Mouse (Mus musculus) layer of hippocampus, adult 2 months (tissue): ENCODE measurements at regions not wholly inside any gene's neighbourhood (a gene's known extent, or its start where the extent isn't known, plus 50 kb on each side); places are given as distances from the start of the nearest gene placed in this dataset.

Source experiments
- DNase-seq, 2 experiments: peaks; one replicate each; pipeline ENCODE4 v3.0.0; 2022; ENCODE audit warnings: low spot score in 2 of 2
- H3K27ac ChIP-seq: fragments of 200-600 bp; 2 replicates; pipeline ENCODE4 v1.8.1; 2022
- H3K4me3 ChIP-seq: fragments of 200-600 bp; 2 replicates; pipeline ENCODE4 v1.8.1; 2022; ENCODE audit warnings: mild to moderate bottlenecking
- CTCF ChIP-seq: fragments of 200-600 bp; conservative IDR thresholded peaks from 2 replicates; pipeline ENCODE4 v1.8.1; 2022; ENCODE audit warnings: antibody characterized with exemption, mild to moderate bottlenecking, moderate library complexity

- no peak for DNase-seq
- Histone ChIP-seq H3K4me3 (no peak overlapping the region), H3K27ac (no peak overlapping the region)
- no peak for TF ChIP-seq CTCF
Measured at GRCm38 (mm10) chr5:120288036-120288684, 143.3 kb upstream of the Lhx5 start.

DNA sequence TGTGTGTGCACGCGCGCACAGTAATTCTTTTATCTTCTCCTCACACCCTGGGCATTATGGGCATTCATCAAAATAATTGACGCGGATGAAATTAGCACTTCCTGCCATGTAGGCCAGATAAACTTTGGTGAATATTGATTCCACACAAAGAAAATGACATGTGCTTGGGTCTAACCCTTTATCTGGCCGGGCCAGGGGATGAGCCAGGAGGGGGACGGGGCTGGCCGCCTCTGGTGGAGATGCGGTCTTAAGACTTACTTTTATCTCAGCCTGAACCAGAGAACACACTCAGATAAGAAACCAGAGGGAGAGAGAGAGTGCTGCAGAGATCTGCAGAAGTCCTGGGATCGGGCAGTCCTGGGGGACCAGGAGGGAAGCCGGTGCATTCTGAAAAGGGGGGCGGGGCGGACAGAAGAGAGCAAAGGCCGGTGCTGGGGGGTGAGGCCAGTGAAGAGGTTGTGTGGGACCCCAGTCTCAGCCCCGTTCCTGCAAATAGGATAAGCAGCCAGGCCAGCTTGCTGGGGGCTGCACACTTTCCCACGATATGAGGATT is 136.9 kb upstream of the Lhx5 start:
- DNase-seq, result no peak

DNA sequence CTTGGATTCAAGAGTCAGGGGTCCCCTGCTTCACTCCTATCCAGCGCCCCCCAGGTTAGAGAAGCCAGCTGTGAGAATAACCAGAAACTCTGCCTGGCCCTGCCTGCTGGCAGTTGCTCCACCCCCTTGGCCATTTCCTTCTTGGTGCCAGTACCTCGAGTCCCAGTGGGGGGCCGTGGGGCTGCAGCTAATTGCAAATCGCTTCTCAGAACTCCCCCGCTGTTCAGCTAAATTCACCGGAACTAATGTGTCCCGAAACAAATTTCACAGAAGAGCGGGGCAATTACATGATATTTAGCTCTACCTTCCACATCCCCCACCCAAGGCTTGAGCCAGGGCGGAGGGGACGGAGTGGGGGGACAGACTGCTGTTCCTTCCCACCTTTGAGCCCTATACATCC is 134.3 kb upstream of the Lhx5 start:
- Histone ChIP-seq H3K27ac (no peak overlapping the region), H3K4me3 (no peak overlapping the region)
- DNase-seq, result no peak
- no peak for TF ChIP-seq CTCF

More for the DNA sequence above, 136.9 kb upstream of the Lhx5 start:
- H3K4me3 ChIP-seq, result no peak overlapping the region
- no peak overlapping the region for H3K27ac ChIP-seq
- no peak for TF ChIP-seq CTCF

- no peak overlapping the region for H3K27ac ChIP-seq
- DNase-seq, result no peak
- TF ChIP-seq CTCF, result no peak
Measured at GRCm38 (mm10) chr5:120297665-120298282, 133.7 kb upstream of the Lhx5 start.

GRCm38 (mm10) chr5:120301672-120302071 is 129.8 kb upstream of the Lhx5 start:
- no peak for TF ChIP-seq CTCF
- H3K4me3 ChIP-seq, result no peak overlapping the region
- no peak for DNase-seq
- H3K27ac ChIP-seq, result no peak overlapping the region

More at GRCm38 (mm10) chr5:120297665-120298282, 133.7 kb upstream of the Lhx5 start:
- no peak overlapping the region for H3K4me3 ChIP-seq

- no peak for DNase-seq
- peak overlapping the region; percentile 29; the same call in 1 of the 2 replicates for H3K4me3 ChIP-seq
- no peak overlapping the region for H3K27ac ChIP-seq
- TF ChIP-seq CTCF, result no peak
Measured at GRCm38 (mm10) chr5:120302307-120302706, 129.2 kb upstream of the Lhx5 start.

GRCm38 (mm10) chr5:120304295-120304701 is 127.2 kb upstream of the Lhx5 start:
- no peak overlapping the region for H3K4me3 ChIP-seq
- TF ChIP-seq CTCF, result no peak
- DNase-seq, result no peak
- no peak overlapping the region for H3K27ac ChIP-seq

GRCm38 (mm10) chr5:120312299-120312698 is 119.2 kb upstream of the Lhx5 start:
- TF ChIP-seq CTCF, result peak; percentile 64
- no peak overlapping the region for H3K27ac ChIP-seq
- DNase-seq, result no peak
- H3K4me3 ChIP-seq, result no peak overlapping the region

- TF ChIP-seq CTCF, result no peak
- Histone ChIP-seq H3K4me3 (no peak overlapping the region), H3K27ac (no peak overlapping the region)
- no peak for DNase-seq
Measured at GRCm38 (mm10) chr5:120313984-120314383, 117.5 kb upstream of the Lhx5 start.

- no peak for TF ChIP-seq CTCF
- no peak for DNase-seq
- H3K4me3 ChIP-seq, result no peak overlapping the region
- H3K27ac ChIP-seq, result no peak overlapping the region
Measured at GRCm38 (mm10) chr5:120315116-120315515, 116.4 kb upstream of the Lhx5 start.

- no peak for TF ChIP-seq CTCF
- DNase-seq, result no peak
- H3K27ac ChIP-seq, result no peak overlapping the region
- no peak overlapping the region for H3K4me3 ChIP-seq
Measured at GRCm38 (mm10) chr5:120318951-120319350, 112.5 kb upstream of the Lhx5 start.

DNA sequence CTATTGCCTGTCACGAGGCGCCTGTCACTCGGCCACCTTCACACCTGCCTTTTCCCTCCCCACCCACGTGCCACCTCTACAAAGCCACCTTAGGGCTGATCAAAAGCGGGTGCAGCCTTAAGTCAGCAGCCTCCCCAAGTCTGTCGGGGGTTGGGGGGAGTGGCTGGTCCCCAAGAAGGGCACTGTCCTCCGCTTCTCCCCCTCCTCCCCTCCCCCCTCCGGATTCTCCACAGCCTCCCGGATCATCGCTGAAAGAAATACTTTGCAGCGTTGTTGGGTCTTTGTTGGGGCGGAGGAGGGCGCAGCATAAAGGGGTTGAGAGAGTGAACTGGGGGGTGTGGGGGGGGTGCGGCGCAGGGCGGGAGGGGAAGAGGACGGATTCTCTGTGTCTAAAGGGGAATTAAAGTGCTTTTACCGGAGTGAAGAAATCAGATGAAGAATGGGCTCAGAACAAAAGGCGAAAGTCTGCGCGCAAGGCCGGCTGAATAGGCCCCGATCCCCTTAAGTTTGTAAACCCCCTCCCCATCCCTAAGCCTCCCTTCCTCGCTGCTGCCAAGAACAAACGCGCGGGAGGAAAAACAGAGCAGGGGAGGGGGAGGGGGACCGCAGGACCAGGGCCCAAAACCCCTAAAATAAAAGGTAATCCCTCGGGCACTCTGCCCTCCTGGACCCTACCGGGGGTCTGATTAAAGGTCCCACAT is 109.3 kb upstream of the Lhx5 start:
- no peak for TF ChIP-seq CTCF
- no peak for DNase-seq
- no peak overlapping the region for H3K27ac ChIP-seq
- peak overlapping the region; percentile 11; the same call in 1 of the 2 replicates for H3K4me3 ChIP-seq

- no peak overlapping the region for H3K27ac ChIP-seq
- DNase-seq, result no peak
- TF ChIP-seq CTCF, result no peak
- peak overlapping the region; percentile 11; the same call in 1 of the 2 replicates for H3K4me3 ChIP-seq
Measured at GRCm38 (mm10) chr5:120322732-120323316, 108.7 kb upstream of the Lhx5 start.
